Mouse (Mus musculus) embryonic facial prominence, embryonic 15.5 days (tissue): ENCODE data around the gene Prmt7. TPM values are rescaled to one million over a fixed set of nuclear protein-coding genes. Genes with fewer than 3 reads are reported as not detected.
"Not testable (repeated sequence)": the region's sequence is repeated elsewhere in the genome, so short reads cannot be mapped to it uniquely, and the experiment has no call there.

Experiments used
- ATAC-seq: fragments of 200-750 bp; cut with Nextera tagmentation; 2 replicates; pipeline ENCODE4 v1.8.0; 2017; ENCODE audit warnings: low read depth, moderate TSS enrichment; ENCODE audit not compliant: insufficient number of reproducible peaks, low FRiP score, low TSS enrichment
- H3K27ac ChIP-seq: fragments of 300-500 bp; sonication (generic); replicated peaks from 2 replicates; pipeline ENCODE4 v1.5.1; 2015; ENCODE audit warnings: mild to moderate bottlenecking, inconsistent platforms
- H3K27me3 ChIP-seq: fragments of 300-500 bp; sonication (generic); 2 replicates; pipeline ENCODE4 v1.6.1; 2015; ENCODE audit warnings: inconsistent platforms
- H3K36me3 ChIP-seq: fragments of 300-500 bp; sonication (generic); 2 replicates; pipeline ENCODE4 v1.6.1; 2015; ENCODE audit warnings: mild to moderate bottlenecking, inconsistent platforms
- H3K4me1 ChIP-seq: fragments of 300-500 bp; sonication (generic); 2 replicates; pipeline ENCODE4 v1.6.1; 2015; ENCODE audit warnings: inconsistent platforms
- H3K4me2 ChIP-seq: fragments of 300-500 bp; sonication (generic); replicated peaks from 2 replicates; pipeline ENCODE4 v1.6.1; 2015; ENCODE audit warnings: mild to moderate bottlenecking, inconsistent platforms
- H3K4me3 ChIP-seq: fragments of 300-500 bp; sonication (generic); replicated peaks from 2 replicates; pipeline ENCODE4 v1.5.1; 2015; ENCODE audit warnings: mild to moderate bottlenecking, inconsistent platforms
- H3K9ac ChIP-seq: fragments of 300-500 bp; sonication (generic); 2 replicates; pipeline ENCODE4 v1.6.1; 2015; ENCODE audit warnings: inconsistent platforms
- H3K9me3 ChIP-seq: fragments of 300-500 bp; sonication (generic); replicated peaks from 2 replicates; pipeline ENCODE4 v1.6.1; 2016; ENCODE audit warnings: inconsistent platforms
- WGBS: fragments of 180-500 bp; shearing (Covaris S2); methylation state at CpG from one replicate; pipeline ENCODE4 v1.1.7; 2015; 5-methylcytosine and 5-hydroxymethylcytosine counted together
- polyA plus RNA-seq: library from polyadenylated mRNA; unstranded; fragments of >200 nt; fragmentation: Nextera tagmentation; extraction: Ambion mirVana; gene quantifications from 2 replicates; pipeline ENCODE4 v1.2.1, GENCODE M21; 2015

Gene Prmt7
- polyA plus RNA-seq, 1 experiment from 2014 or later: 44.5 TPM

DNA sequence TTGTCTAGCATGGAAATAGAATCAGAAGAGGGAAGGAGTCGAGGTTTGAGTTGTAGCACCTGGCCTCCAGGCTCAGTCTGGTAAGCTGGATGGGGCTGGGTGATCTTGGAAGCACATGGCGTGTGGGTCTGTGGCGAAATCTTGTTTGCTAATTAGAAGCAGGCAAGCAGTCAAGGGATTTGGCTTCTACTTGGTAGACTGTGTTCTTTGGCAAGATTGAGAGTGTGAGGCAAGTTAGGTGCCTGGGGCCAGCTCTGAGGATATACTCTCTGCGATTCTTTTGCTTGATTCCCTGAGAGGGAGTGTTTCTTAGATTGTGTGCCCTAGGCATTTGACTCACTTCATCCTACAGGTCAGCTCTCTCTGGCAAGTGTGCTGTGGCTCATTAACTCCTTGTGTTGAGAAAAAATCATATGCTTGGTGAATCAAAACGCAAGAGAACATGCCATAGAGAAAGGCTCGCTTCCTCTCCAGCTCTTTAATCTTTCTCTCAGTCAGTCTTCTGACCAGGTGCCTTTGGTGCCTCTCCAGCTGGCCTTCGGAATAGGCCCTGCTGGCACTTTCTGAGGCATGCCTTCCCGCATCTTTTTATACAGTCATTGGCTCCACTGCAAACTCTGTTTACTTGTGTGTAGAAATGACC, 25.0 kb upstream of the Prmt7 start:
- Histone ChIP-seq H3K4me1 (no peaks in the 10 kb centered on the region), H3K9me3 (no peaks in the 10 kb centered on the region), H3K4me2 (no peak overlapping the region), H3K36me3 (peaks cover 31% of the 10 kb centered on the region), H3K27ac (no peak overlapping the region; the same call in 1 of the 2 replicates), H3K4me3 (no peak overlapping the region), H3K9ac (no peak overlapping the region), H3K27me3 (no peaks in the 10 kb centered on the region)
- ATAC-seq: no peak
- WGBS: 60% methylated on average over 8 of the region's 8 CpGs

- H3K9ac ChIP-seq: no peak overlapping the region
- no peak overlapping the region for H3K27ac ChIP-seq
- no peak overlapping the region for H3K4me3 ChIP-seq
- no peak overlapping the region for H3K4me2 ChIP-seq
- H3K4me1 ChIP-seq: no peaks in the 10 kb centered on the region
- ATAC-seq: no peak
- H3K36me3 ChIP-seq: peaks cover 31% of the 10 kb centered on the region
- WGBS: 90% methylated on average over 3 of the region's 3 CpGs
- no peaks in the 10 kb centered on the region for H3K9me3 ChIP-seq
- no peaks in the 10 kb centered on the region for H3K27me3 ChIP-seq
Observed at GRCm38 (mm10) chr8:106186394-106186793, 24.3 kb upstream of the Prmt7 start.

- H3K4me3 ChIP-seq: no peak overlapping the region
- no peaks in the 10 kb centered on the region for H3K27me3 ChIP-seq
- no peak for ATAC-seq
- 87% methylated on average over 4 of the region's 4 CpGs for WGBS
- no peak overlapping the region for H3K27ac ChIP-seq
- H3K4me1 ChIP-seq: no peaks in the 10 kb centered on the region
- H3K36me3 ChIP-seq: peaks cover 36% of the 10 kb centered on the region
- no peaks in the 10 kb centered on the region for H3K9me3 ChIP-seq
- no peak overlapping the region for H3K9ac ChIP-seq
- no peak overlapping the region for H3K4me2 ChIP-seq
Observed at GRCm38 (mm10) chr8:106189162-106189561, 21.6 kb upstream of the Prmt7 start.

DNA sequence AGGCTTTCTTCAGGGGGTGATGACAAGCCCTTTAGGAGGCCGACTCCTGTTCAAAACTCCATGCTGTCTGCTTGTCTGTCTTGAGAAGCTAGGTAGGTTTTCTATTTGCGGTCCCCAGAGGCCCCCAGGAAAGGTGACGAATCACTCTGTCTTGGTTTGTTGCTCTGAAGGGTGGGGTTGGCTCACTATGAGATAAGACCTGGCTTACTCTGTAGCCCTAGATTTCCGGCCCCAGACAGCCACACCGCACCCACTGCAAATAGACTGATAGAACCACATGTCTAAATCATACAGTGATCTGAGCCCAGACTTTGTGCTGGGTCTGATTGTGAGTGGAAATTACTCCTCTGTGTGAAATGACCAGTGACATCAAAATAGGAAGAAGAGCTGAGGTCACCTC, 19.1 kb upstream of the Prmt7 start:
- Histone ChIP-seq H3K9me3 (no peaks in the 10 kb centered on the region), H3K27ac (no peak overlapping the region), H3K4me3 (no peak overlapping the region), H3K36me3 (peaks cover 60% of the 10 kb centered on the region), H3K9ac (no peak overlapping the region), H3K4me2 (no peak overlapping the region), H3K4me1 (no peaks in the 10 kb centered on the region), H3K27me3 (no peaks in the 10 kb centered on the region)
- 82% methylated on average over 5 of the region's 5 CpGs for WGBS
- ATAC-seq: no peak

DNA sequence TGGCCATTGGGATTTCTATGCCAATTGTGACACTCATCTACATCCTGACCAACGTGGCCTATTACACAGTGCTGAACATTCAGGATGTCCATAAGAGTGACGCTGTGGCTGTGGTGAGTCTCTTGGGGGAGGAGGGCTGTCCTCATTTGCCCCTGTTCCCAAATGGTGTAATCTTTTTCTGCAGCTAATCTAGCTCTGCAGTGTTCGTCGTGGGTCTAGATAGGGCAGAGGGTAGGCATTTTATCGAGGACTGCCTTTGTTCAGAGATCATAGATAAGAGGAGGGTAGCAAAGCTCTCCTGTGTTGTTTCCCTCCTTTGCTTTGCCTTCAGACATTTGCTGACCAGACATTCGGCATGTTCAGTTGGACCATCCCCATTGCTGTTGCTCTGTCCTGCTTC, 17.6 kb upstream of the Prmt7 start:
- Histone ChIP-seq H3K36me3 (peaks cover 61% of the 10 kb centered on the region), H3K4me1 (no peaks in the 10 kb centered on the region), H3K9me3 (no peaks in the 10 kb centered on the region), H3K9ac (no peak overlapping the region), H3K4me3 (no peak overlapping the region), H3K27ac (no peak overlapping the region), H3K27me3 (no peaks in the 10 kb centered on the region), H3K4me2 (no peak overlapping the region)
- 85% methylated on average over 6 of the region's 6 CpGs for WGBS
- ATAC-seq: no peak

- no peaks in the 10 kb centered on the region for H3K27me3 ChIP-seq
- H3K4me1 ChIP-seq: no peaks in the 10 kb centered on the region
- no peak overlapping the region for H3K27ac ChIP-seq
- H3K9me3 ChIP-seq: no peaks in the 10 kb centered on the region
- 86% methylated on average over 5 of the region's 5 CpGs for WGBS
- no peak for ATAC-seq
- peaks cover 66% of the 10 kb centered on the region for H3K36me3 ChIP-seq
- H3K4me2 ChIP-seq: no peak overlapping the region
- no peak overlapping the region for H3K4me3 ChIP-seq
- H3K9ac ChIP-seq: no peak overlapping the region
Observed at GRCm38 (mm10) chr8:106194062-106194461, 16.7 kb upstream of the Prmt7 start.

DNA sequence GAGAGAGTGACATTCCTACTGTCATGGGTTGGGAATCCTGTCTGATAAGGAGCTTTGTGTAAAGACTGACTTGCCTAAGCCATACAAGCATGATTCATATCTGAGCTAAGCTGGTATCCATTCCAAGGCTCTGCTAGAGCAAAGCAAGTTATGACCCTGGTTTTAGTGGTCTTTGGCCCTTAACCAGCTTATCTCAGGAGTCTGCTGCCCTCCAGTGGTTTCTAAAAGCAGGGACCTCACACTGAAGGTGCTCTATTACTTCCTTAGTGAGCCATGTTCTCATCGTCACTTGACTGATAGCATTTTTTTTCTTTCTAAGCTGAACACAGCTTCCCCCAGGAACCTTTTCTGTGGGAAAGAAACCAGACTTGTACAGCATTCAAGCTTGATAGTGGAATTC, 12.0 kb upstream of the Prmt7 start:
- WGBS: 16% methylated on average over 1 of the region's 1 CpGs
- no peaks in the 10 kb centered on the region for H3K4me1 ChIP-seq
- H3K4me2 ChIP-seq: no peak overlapping the region
- H3K9me3 ChIP-seq: no peaks in the 10 kb centered on the region
- no peak for ATAC-seq
- H3K27ac ChIP-seq: no peak overlapping the region
- no peak overlapping the region for H3K4me3 ChIP-seq
- no peaks in the 10 kb centered on the region for H3K27me3 ChIP-seq
- no peak overlapping the region for H3K9ac ChIP-seq
- peaks cover 72% of the 10 kb centered on the region for H3K36me3 ChIP-seq

DNA sequence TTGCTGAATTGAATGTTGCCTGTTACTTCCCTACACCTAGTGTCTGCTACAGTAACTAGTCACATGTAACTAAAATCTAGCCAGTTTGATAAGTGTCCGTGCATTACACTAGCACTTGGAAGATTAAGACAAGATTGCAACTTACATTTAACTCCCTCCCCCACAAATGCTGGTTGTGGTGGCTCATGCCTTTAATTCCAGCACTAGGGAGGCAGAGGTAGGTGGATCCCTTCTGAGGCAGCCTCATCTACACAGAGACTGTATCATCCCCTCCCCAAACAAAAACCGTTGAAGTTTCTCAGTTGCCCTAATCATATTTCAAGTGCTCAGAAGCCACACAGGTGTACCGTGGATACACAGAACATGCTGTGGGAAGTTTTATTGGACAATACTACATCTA, 11.1 kb upstream of the Prmt7 start:
- H3K4me1 ChIP-seq, ATAC-seq, H3K27ac ChIP-seq, H3K9ac ChIP-seq, H3K4me2 ChIP-seq, H3K4me3 ChIP-seq, H3K27me3 ChIP-seq, H3K9me3 ChIP-seq: not testable (repeated sequence)
- peaks cover 74% of the 10 kb centered on the region for H3K36me3 ChIP-seq
- 79% methylated on average over 3 of the region's 3 CpGs for whole genome bisulfite sequencing

DNA sequence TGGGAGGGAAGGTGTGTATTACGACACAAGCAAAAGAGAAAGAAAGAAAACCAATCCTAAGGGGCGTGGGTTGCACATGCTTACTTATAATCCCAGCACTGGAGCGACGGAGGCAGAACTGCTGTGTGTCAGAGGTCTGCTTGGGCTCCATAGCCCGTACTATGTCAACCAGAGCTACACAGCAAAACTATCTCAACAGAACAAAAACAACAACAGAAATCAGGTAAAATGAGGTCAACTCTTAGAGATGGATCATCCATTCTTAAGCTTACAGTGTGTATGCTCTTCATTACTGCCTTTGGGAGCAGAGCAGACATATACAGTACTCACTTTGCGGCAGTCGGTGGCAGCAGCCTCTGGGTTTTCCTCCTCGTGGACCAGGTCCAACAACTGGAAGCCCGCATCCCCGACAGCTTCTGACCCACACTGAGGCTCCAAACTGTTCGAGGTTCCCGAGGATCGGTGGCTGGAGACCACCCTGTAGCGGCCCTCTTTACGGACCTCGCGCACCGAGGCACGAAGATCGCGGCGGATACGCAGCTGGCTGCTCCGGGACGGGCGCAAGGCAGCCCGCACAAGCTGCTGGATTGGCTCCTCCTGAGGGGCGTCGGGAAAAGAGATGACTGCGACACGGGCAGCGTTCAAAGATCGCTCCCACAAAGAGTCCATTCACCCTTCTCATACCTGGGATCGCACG, 553 bp upstream of the Prmt7 start:
- no peaks in the 10 kb centered on the region for H3K27me3 ChIP-seq
- H3K36me3 ChIP-seq: peaks cover 37% of the 10 kb centered on the region
- peak overlapping the region; percentile 83 for H3K4me3 ChIP-seq
- H3K9ac ChIP-seq: peak overlapping the region; percentile 86
- no peaks in the 10 kb centered on the region for H3K9me3 ChIP-seq
- peak overlapping the region; percentile 55 for H3K4me2 ChIP-seq
- peaks cover 15% of the 10 kb centered on the region for H3K4me1 ChIP-seq
- ATAC-seq: peak; percentile 55
- WGBS: under 1% methylated on average over 35 of the region's 35 CpGs
- peak overlapping the region; percentile 95 for H3K27ac ChIP-seq

DNA sequence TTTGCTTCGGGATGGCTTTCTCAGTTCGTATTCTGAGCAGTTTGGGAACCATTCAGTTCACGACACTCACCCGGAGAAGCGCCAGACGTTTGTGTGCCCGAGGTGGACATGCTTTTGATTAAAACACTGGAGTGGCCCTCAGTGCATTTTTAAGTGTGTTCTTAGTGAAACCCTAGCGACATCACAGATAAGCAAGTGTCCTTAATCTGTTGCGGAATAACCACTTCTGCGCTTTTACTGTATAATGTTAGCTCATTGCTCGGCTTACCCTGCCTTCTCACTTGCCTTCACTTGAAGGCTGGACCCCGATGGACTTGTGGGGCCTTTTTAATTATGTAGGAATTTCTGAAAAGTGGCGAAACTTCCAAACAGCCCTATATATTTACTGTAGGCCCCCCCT, 685 bp downstream of the Prmt7 start:
- H3K27me3 ChIP-seq: no peaks in the 10 kb centered on the region
- peak overlapping the region; percentile 83 for H3K4me3 ChIP-seq
- peak overlapping the region; percentile 55 for H3K4me2 ChIP-seq
- H3K4me1 ChIP-seq: peaks cover 15% of the 10 kb centered on the region
- H3K36me3 ChIP-seq: peaks cover 47% of the 10 kb centered on the region
- no peak for ATAC-seq
- H3K9me3 ChIP-seq: no peaks in the 10 kb centered on the region
- H3K9ac ChIP-seq: peak overlapping the region; percentile 86
- 2% methylated on average over 13 of the region's 13 CpGs for WGBS
- peak overlapping the region; percentile 95 for H3K27ac ChIP-seq

- ATAC-seq: no peak
- Histone ChIP-seq H3K36me3 (peaks cover 56% of the 10 kb centered on the region), H3K4me1 (peaks cover 15% of the 10 kb centered on the region), H3K9ac (no peak overlapping the region), H3K27me3 (no peaks in the 10 kb centered on the region), H3K27ac (no peak overlapping the region), H3K4me3 (no peak overlapping the region), H3K9me3 (no peaks in the 10 kb centered on the region), H3K4me2 (no peak overlapping the region)
- 93% methylated on average over 3 of the region's 3 CpGs for WGBS
Observed at GRCm38 (mm10) chr8:106213959-106214358, 3.2 kb downstream of the Prmt7 start.

DNA sequence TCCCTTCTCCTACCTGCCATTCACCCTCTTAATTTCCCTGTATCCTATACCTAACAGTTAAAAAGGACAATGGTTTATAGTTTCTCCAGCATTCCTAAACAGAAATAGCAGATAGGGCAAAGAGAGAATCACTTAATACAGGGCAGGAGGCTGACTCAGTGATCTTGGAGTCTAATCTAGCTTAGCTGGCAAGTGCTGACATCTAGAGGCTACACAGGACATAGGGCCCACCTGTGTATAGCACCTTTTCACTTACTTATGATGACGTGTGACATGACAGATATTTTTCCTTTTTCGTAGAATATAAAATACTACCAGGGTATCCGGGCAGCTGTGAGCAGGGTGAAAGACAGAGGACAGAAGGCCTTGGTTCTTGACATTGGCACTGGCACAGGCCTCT, 8.9 kb downstream of the Prmt7 start:
- WGBS: 83% methylated on average over 3 of the region's 3 CpGs
- Histone ChIP-seq H3K27ac (no peak overlapping the region), H3K27me3 (no peaks in the 10 kb centered on the region), H3K9ac (no peak overlapping the region), H3K9me3 (no peaks in the 10 kb centered on the region), H3K4me3 (no peak overlapping the region), H3K36me3 (peaks cover 65% of the 10 kb centered on the region), H3K4me1 (no peaks in the 10 kb centered on the region), H3K4me2 (no peak overlapping the region)
- no peak for ATAC-seq
